Mouse (Mus musculus) retina, embryonic 14.5 days (tissue): ENCODE measurements at regions not wholly inside any gene's neighbourhood (a gene's known extent, or its start where the extent isn't known, plus 50 kb on each side); places are given as distances from the start of the nearest gene placed in this dataset.

Experiments used
- DNase-seq: peaks from one replicate; pipeline ENCODE4 v3.0.0-alpha.2; 2015; ENCODE audit warnings: low spot score

GRCm38 (mm10) chr4:142638733-142639339 is 399.6 kb upstream of the Kazn start:
- DNase-seq: no peak

DNA sequence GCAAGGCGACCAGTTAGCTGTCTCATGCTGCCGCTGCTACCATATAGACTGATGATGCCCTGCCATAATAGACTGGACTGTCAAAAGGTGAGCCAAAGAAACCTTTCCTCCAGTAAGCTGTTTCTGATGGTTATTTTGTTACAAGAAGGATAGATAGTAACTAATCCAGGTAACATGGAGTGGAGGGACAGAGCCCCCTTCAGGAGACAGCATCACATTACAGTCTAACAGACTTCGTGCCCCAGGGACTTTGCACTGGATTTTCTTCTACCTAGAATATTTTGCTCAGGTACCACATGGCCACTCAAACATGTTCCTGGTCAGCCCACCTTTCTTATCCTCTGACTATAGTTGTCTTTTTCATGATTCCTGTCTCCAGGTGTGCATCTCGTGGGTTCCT is 398.9 kb upstream of the Kazn start:
- DNase-seq: no peak

- no peak for DNase-seq
Observed at GRCm38 (mm10) chr4:142634398-142634797, 395.2 kb upstream of the Kazn start.

DNA sequence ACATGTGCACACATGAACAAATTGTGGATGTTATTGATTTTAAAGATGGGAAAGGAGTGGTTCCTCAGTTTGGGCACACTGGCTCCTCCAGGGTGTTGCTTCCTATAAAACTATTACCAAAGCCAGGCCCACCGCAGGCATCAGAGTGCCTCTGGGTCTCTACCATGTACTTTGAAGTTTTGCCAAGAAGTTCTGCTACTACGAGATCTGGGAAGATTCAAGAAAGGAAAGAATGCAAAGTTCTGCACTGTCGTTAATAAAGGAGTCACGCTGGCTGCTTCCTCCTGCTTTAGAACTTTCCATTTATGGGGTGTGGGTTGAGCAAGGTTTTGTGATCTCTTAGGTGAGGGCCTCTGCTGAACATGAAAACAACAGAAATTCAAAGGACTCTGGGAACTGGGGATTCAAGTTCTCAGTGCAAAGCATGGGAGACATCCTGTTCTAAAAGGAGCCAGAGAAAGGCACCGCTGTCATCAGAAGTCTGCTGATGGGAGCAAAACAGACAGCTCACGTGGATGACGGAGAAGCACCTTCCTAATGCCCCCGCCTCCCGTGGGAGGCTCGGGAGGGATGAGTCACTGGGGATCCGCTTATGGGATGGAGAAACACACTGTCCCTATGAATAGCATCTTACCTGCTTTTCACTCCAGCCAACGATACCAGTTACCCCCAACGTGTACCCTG is 394.6 kb upstream of the Kazn start:
- DNase-seq: no peak

DNA sequence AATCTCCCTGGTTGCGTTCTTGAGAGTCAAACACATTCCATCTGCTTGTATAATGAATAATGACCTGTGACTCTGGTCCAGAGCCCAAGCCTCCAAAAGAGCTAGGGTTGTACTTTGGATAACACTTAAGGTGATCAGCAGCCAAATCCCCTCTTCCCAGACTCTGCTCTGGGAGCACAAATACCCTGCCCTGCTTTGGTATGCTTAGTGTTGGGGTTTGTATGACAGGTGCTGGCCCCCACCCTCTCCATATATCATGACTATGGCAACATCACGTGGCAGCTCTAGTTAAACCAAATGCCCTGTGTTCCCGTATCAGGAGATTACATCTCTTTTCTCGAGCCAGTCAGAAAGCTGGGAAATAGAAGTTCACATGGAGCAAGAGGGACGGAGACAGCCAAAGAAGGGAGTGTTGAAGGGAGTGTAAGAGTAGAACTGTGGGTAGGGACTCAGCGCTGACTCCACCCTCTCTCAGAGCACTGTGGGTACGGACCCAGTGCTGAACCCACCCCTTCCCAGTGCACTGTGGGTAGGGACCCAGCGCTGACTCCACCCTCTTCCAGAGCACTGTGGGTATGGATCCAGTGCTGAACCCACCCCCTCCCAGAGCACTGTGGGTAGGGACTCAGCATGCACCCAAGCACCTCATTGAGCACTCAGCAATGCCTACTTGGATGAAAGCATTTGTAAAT is 387.4 kb upstream of the Kazn start:
- DNase-seq: no peak

- DNase-seq: no peak
Observed at GRCm38 (mm10) chr4:142625456-142625855, 386.3 kb upstream of the Kazn start.

DNA sequence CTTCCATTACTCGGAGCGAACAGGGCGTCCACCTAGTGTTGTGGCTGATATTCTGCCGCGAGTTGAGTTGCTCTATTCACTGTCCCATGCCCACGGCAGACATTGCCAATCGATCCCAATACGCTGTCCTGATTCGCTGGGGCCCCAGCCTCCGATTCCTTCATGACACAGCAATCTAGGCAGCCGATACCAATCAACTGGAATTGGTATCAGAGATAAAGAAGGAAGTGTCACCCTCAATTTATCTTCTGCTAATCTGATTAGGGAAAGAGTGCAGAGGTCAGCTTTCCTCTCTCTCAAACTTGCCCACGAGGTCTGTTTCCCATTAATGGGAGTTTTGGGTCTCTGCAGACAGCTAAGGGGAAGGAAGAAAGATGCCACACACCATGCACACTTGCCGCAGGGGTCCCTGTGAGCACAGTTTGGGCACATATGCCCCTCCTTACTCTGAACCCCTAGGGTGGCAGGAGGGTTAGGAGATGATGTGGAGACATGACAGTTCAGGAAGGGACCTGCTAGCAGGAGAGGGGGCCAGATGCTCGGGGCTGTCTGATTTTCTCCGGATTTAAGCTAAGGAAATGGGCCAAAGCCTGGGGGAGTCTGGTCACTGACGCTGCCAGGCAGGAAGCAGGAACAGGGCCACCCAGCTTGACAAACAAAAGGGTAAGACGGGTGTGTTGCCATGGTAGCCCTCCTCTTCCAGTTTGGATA is 383.1 kb upstream of the Kazn start:
- DNase-seq: peak; percentile 77

- no peak for DNase-seq
Observed at GRCm38 (mm10) chr4:142619396-142619795, 380.2 kb upstream of the Kazn start.

GRCm38 (mm10) chr4:142618770-142619169 is 379.6 kb upstream of the Kazn start:
- DNase-seq: peak; percentile 29

- no peak for DNase-seq
Observed at GRCm38 (mm10) chr4:142617676-142618075, 378.5 kb upstream of the Kazn start.

DNA sequence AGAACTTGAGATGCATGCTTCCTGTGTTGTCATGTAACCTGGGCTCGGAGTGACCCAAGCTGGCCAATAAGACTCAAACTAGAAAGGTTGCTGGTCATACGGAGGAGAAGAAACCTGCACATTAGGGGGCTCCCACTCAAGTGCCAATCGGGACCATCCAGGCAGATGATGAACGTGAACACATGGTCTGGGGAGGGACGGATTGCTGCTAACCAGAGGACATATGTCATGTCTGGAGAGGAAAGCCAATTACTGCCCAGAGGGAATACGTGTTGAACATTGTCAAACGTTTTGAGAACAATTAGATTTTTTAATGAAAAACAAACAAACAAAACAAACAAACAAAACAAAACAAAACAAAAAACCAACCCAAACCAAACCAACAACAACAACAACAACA is 377.7 kb upstream of the Kazn start:
- no peak for DNase-seq

GRCm38 (mm10) chr4:142605098-142605497 is 365.9 kb upstream of the Kazn start:
- DNase-seq: no peak

DNA sequence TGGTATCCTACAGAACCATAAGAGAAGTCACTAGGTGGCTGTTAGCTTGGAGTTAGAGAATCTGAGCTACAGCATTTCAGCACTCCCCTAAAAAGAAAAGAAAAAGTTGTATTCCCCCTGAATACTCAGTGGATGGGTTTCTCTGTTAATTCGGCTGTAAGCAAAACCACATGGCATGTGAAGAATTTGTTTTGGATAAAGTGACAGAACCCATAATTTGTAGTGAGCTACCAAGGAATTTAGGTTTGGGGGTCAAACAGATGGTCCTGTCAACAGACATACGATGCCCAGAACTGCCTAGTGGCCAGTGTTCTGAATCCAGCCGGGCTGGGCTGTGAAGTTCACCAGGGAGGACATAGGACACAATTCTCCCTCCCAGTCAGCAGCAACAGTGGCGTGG is 358.0 kb upstream of the Kazn start:
- no peak for DNase-seq

- no peak for DNase-seq
Observed at GRCm38 (mm10) chr4:142589084-142589741, 350.0 kb upstream of the Kazn start.

- no peak for DNase-seq
Observed at GRCm38 (mm10) chr4:142588418-142589083, 349.4 kb upstream of the Kazn start.

GRCm38 (mm10) chr4:142587345-142588035 is 348.3 kb upstream of the Kazn start:
- no peak for DNase-seq

DNA sequence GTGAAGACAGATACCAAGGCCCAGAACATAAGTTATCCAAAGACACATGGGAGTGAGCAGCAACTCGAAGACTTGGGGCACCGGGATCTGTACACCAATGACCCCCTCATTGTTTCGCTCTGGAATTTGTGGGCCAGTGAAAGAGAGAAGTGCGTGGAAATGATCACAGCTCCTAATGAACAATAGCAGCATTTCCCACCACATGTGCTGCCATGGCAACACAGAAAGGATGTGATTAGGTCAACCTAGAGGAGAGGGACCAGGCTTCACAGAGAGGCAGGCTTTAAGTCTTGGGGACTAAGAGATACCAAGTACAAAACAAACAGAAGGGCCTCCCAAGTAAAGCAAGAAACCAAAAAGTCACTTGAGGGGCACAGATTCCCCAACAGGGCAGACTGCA is 339.3 kb upstream of the Kazn start:
- DNase-seq: peak; percentile 25

DNA sequence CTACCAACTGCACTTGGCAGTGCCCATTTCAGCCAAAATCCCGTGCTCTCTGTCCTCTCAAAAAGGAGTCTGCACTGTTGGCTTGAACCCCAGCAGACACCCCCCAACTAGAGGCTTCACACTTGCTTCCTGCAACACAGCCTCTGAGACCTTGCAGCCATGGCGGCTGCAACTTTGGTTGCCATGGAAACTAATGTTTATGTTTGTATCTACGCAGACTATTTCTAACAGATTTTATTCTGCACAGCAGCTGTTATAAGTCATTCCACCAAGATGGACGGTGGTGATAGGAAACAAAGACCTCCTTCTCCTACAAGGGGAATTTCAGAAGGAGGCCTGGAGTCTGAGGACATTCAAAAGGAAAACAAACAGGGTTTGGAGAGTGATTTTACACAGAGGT is 338.3 kb upstream of the Kazn start:
- no peak for DNase-seq

- DNase-seq: no peak
Observed at GRCm38 (mm10) chr4:142574528-142574927, 335.3 kb upstream of the Kazn start.

- DNase-seq: no peak
Observed at GRCm38 (mm10) chr4:142570712-142571111, 331.5 kb upstream of the Kazn start.

DNA sequence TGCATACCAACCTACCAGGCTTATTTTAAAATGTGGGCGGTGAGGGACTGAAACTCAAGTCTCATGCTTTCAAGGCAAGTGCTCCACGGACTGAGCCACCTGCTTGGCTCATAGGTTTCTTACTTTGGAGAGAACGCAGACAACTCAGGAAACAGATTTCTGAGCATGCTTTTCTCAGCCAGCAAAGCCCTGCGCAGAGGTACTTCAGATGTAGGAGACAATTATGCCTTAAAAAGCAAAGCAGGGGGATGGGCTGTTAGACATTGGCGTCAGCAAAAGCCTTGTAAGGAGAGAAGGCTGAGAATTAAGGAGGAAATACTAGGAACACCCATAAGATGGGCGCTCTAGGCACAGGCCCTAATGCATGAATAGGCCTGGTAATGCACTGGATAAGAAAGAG is 329.4 kb upstream of the Kazn start:
- no peak for DNase-seq
